Mouse (Mus musculus): ENCODE results near the gene Rpap3. TPM values are rescaled to one million over a fixed set of nuclear protein-coding genes. Genes with fewer than 3 reads are reported as not detected.

Gene Rpap3
- polyA plus RNA-seq, 1 experiment: 16.4 TPM

- H3K4me3 ChIP-seq (ENCODE audit: insufficient read depth, poor library complexity, severe bottlenecking): no peak overlapping the region
- TF ChIP-seq USF1 (IDR thresholded peaks at IDR 0.05; ENCODE audit: low read depth) (no peak), CTCF (IDR thresholded peaks at IDR 0.05; ENCODE audit: control insufficient read depth, insufficient read depth, insufficient read length) (no peak), MYOG (IDR thresholded peaks at IDR 0.05; ENCODE audit: control insufficient read depth, extremely low read depth, insufficient read length) (no peak), MAX (IDR thresholded peaks at IDR 0.05) (no peak), MYOD1 (IDR thresholded peaks at IDR 0.05; ENCODE audit: control insufficient read depth, insufficient read length, low read depth) (no peak), FOSL1 (IDR thresholded peaks at IDR 0.05; ENCODE audit: insufficient read depth, low read length, poor library complexity, severe bottlenecking) (no peak), CEBPB (IDR thresholded peaks at IDR 0.05; ENCODE audit: low read depth) (no peak)
- peaks cover 10% of the 10 kb centered on the region for H3K27me3 ChIP-seq (ENCODE audit: control insufficient read depth, insufficient read depth, insufficient read length)
- no peaks in the 10 kb centered on the region for H3K79me3 ChIP-seq (ENCODE audit: low read depth)
- no peaks in the 10 kb centered on the region for H3K79me2 ChIP-seq (ENCODE audit: control insufficient read depth, insufficient read depth)
- no peaks in the 10 kb centered on the region for H3K36me3 ChIP-seq (ENCODE audit: control insufficient read depth, insufficient read depth)
- no peak overlapping the region for H3ac ChIP-seq (ENCODE audit: control insufficient read depth, insufficient read length, low read depth)
Measured at GRCm38 (mm10) chr15:97746748-97747147, 41.1 kb upstream of the Rpap3 start.

GRCm38 (mm10) chr15:97746278-97746677, 40.7 kb upstream of the Rpap3 start:
- H3ac ChIP-seq (ENCODE audit: control insufficient read depth, insufficient read length, low read depth): no peak overlapping the region
- no peak for TF ChIP-seq USF1 (IDR thresholded peaks at IDR 0.05; ENCODE audit: low read depth)
- TF ChIP-seq MAX (IDR thresholded peaks at IDR 0.05): no peak
- no peak for TF ChIP-seq CTCF (IDR thresholded peaks at IDR 0.05; ENCODE audit: control insufficient read depth, insufficient read depth, insufficient read length)
- TF ChIP-seq CEBPB (IDR thresholded peaks at IDR 0.05; ENCODE audit: low read depth): no peak
- no peak for TF ChIP-seq MYOG (IDR thresholded peaks at IDR 0.05; ENCODE audit: control insufficient read depth, extremely low read depth, insufficient read length)
- no peak overlapping the region for H3K4me3 ChIP-seq (ENCODE audit: insufficient read depth, poor library complexity, severe bottlenecking)

GRCm38 (mm10) chr15:97745331-97745730, 39.7 kb upstream of the Rpap3 start:
- no peaks in the 10 kb centered on the region for H3K79me3 ChIP-seq (ENCODE audit: low read depth)
- H3ac ChIP-seq (ENCODE audit: control insufficient read depth, insufficient read length, low read depth): no peak overlapping the region
- no peak overlapping the region for H3K4me3 ChIP-seq (ENCODE audit: insufficient read depth, poor library complexity, severe bottlenecking)
- TF ChIP-seq FOSL1 (IDR thresholded peaks at IDR 0.05; ENCODE audit: insufficient read depth, low read length, poor library complexity, severe bottlenecking) (no peak), CEBPB (IDR thresholded peaks at IDR 0.05; ENCODE audit: low read depth) (no peak), MYOD1 (IDR thresholded peaks at IDR 0.05; ENCODE audit: control insufficient read depth, insufficient read length, low read depth) (no peak), MAX (IDR thresholded peaks at IDR 0.05) (no peak), MYOG (IDR thresholded peaks at IDR 0.05; ENCODE audit: control insufficient read depth, extremely low read depth, insufficient read length) (no peak), USF1 (IDR thresholded peaks at IDR 0.05; ENCODE audit: low read depth) (no peak), CTCF (IDR thresholded peaks at IDR 0.05; ENCODE audit: control insufficient read depth, insufficient read depth, insufficient read length) (no peak)
- no peaks in the 10 kb centered on the region for H3K79me2 ChIP-seq (ENCODE audit: control insufficient read depth, insufficient read depth)
- no peaks in the 10 kb centered on the region for H3K36me3 ChIP-seq (ENCODE audit: control insufficient read depth, insufficient read depth)
- peaks cover 13% of the 10 kb centered on the region for H3K27me3 ChIP-seq (ENCODE audit: control insufficient read depth, insufficient read depth, insufficient read length)

More at GRCm38 (mm10) chr15:97746278-97746677, 40.7 kb upstream of the Rpap3 start:
- Histone ChIP-seq H3K27me3 (ENCODE audit: control insufficient read depth, insufficient read depth, insufficient read length) (peaks cover 13% of the 10 kb centered on the region), H3K79me3 (ENCODE audit: low read depth) (no peaks in the 10 kb centered on the region), H3K36me3 (ENCODE audit: control insufficient read depth, insufficient read depth) (no peaks in the 10 kb centered on the region), H3K79me2 (ENCODE audit: control insufficient read depth, insufficient read depth) (no peaks in the 10 kb centered on the region)

- Histone ChIP-seq H3K36me3 (ENCODE audit: control insufficient read depth, insufficient read depth) (no peaks in the 10 kb centered on the region), H3K79me3 (ENCODE audit: low read depth) (no peaks in the 10 kb centered on the region), H3K27me3 (ENCODE audit: control insufficient read depth, insufficient read depth, insufficient read length) (peaks cover 13% of the 10 kb centered on the region), H3ac (ENCODE audit: control insufficient read depth, insufficient read length, low read depth) (no peak overlapping the region), H3K79me2 (ENCODE audit: control insufficient read depth, insufficient read depth) (no peaks in the 10 kb centered on the region), H3K4me3 (ENCODE audit: insufficient read depth, poor library complexity, severe bottlenecking) (no peak overlapping the region)
- TF ChIP-seq FOSL1 (IDR thresholded peaks at IDR 0.05; ENCODE audit: insufficient read depth, low read length, poor library complexity, severe bottlenecking) (no peak), USF1 (IDR thresholded peaks at IDR 0.05; ENCODE audit: low read depth) (no peak), CTCF (IDR thresholded peaks at IDR 0.05; ENCODE audit: control insufficient read depth, insufficient read depth, insufficient read length) (no peak), MYOG (IDR thresholded peaks at IDR 0.05; ENCODE audit: control insufficient read depth, extremely low read depth, insufficient read length) (no peak), MYOD1 (IDR thresholded peaks at IDR 0.05; ENCODE audit: control insufficient read depth, insufficient read length, low read depth) (no peak), MAX (IDR thresholded peaks at IDR 0.05) (no peak), CEBPB (IDR thresholded peaks at IDR 0.05; ENCODE audit: low read depth) (no peak)
Measured at GRCm38 (mm10) chr15:97744930-97745329, 39.3 kb upstream of the Rpap3 start.

GRCm38 (mm10) chr15:97743961-97744525, 38.4 kb upstream of the Rpap3 start:
- H3K4me3 ChIP-seq (ENCODE audit: insufficient read depth, poor library complexity, severe bottlenecking): no peak overlapping the region
- H3K27me3 ChIP-seq (ENCODE audit: control insufficient read depth, insufficient read depth, insufficient read length): peaks cover 16% of the 10 kb centered on the region
- no peak overlapping the region for H3ac ChIP-seq (ENCODE audit: control insufficient read depth, insufficient read length, low read depth)
- no peaks in the 10 kb centered on the region for H3K79me3 ChIP-seq (ENCODE audit: low read depth)
- no peaks in the 10 kb centered on the region for H3K36me3 ChIP-seq (ENCODE audit: control insufficient read depth, insufficient read depth)
- no peaks in the 10 kb centered on the region for H3K79me2 ChIP-seq (ENCODE audit: control insufficient read depth, insufficient read depth)
- TF ChIP-seq CEBPB (IDR thresholded peaks at IDR 0.05; ENCODE audit: low read depth) (no peak), MYOG (IDR thresholded peaks at IDR 0.05; ENCODE audit: control insufficient read depth, extremely low read depth, insufficient read length) (no peak), USF1 (IDR thresholded peaks at IDR 0.05; ENCODE audit: low read depth) (no peak), MAX (IDR thresholded peaks at IDR 0.05) (no peak), CTCF (IDR thresholded peaks at IDR 0.05; ENCODE audit: control insufficient read depth, insufficient read depth, insufficient read length) (no peak), MYOD1 (IDR thresholded peaks at IDR 0.05; ENCODE audit: control insufficient read depth, insufficient read length, low read depth) (no peak), FOSL1 (IDR thresholded peaks at IDR 0.05; ENCODE audit: insufficient read depth, low read length, poor library complexity, severe bottlenecking) (no peak)

- no peak for TF ChIP-seq CTCF (IDR thresholded peaks at IDR 0.05; ENCODE audit: control insufficient read depth, insufficient read depth, insufficient read length)
- no peak for TF ChIP-seq FOSL1 (IDR thresholded peaks at IDR 0.05; ENCODE audit: insufficient read depth, low read length, poor library complexity, severe bottlenecking)
- TF ChIP-seq MAX (IDR thresholded peaks at IDR 0.05): no peak
- no peak for TF ChIP-seq CEBPB (IDR thresholded peaks at IDR 0.05; ENCODE audit: low read depth)
- TF ChIP-seq USF1 (IDR thresholded peaks at IDR 0.05; ENCODE audit: low read depth): no peak
- no peak for TF ChIP-seq MYOD1 (IDR thresholded peaks at IDR 0.05; ENCODE audit: control insufficient read depth, insufficient read length, low read depth)
- no peak for TF ChIP-seq MYOG (IDR thresholded peaks at IDR 0.05; ENCODE audit: control insufficient read depth, extremely low read depth, insufficient read length)
- H3K79me3 ChIP-seq (ENCODE audit: low read depth): no peaks in the 10 kb centered on the region
- H3K79me2 ChIP-seq (ENCODE audit: control insufficient read depth, insufficient read depth): no peaks in the 10 kb centered on the region
- H3K27me3 ChIP-seq (ENCODE audit: control insufficient read depth, insufficient read depth, insufficient read length): peaks cover 14% of the 10 kb centered on the region
- no peak overlapping the region for H3K4me3 ChIP-seq (ENCODE audit: insufficient read depth, poor library complexity, severe bottlenecking)
- no peak overlapping the region for H3ac ChIP-seq (ENCODE audit: control insufficient read depth, insufficient read length, low read depth)
- H3K36me3 ChIP-seq (ENCODE audit: control insufficient read depth, insufficient read depth): no peaks in the 10 kb centered on the region
Measured at GRCm38 (mm10) chr15:97743210-97743609, 37.6 kb upstream of the Rpap3 start.
